Mouse (Mus musculus) skeletal muscle tissue, postnatal 0 days (tissue): ENCODE data around the gene Casp12. TPM values are rescaled to one million over a fixed set of nuclear protein-coding genes. Genes with fewer than 3 reads are reported as not detected.

Experiments used
- polyA plus RNA-seq: library from polyadenylated mRNA; unstranded; fragments of >200 nt; fragmentation: Nextera tagmentation; extraction: Ambion mirVana; gene quantifications from 2 replicates; pipeline ENCODE4 v1.2.1, GENCODE M21; 2015

The Casp12 gene
- polyA plus RNA-seq = 12.9 and 13.0 TPM in 2 replicates

DNA sequence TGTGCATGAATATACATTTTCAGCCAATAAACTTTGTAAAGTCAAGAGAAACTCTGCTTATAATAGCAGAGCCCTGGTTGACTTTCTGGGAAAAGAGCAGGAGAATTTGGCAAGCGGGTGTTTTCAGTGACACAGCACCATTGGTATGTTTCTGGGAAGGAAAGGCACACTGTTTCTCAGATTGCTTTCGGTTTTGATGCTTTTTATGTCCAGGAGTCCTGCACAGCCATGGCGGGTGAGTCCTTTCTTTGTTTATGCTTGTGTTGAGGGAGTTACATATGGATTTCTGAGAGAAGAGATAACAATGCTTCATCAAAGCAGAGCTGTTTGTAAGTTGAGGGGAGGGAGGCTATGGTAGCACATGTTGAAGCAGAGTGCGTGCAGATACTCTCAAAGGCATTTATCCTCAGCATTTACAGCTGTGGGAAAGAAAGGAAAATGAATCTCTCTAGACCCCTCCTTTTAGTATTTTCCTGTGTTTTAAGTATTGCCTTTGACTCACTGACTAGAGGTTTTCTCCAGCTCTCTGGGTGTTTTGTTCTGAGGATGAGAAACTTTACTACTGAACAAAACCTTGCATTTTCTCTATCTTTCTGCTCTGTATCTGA, at the start of gene Casp12:
Gene Casp12 (plus strand): TSS at position 140 of the 608 bp plus-strand sequence.

DNA sequence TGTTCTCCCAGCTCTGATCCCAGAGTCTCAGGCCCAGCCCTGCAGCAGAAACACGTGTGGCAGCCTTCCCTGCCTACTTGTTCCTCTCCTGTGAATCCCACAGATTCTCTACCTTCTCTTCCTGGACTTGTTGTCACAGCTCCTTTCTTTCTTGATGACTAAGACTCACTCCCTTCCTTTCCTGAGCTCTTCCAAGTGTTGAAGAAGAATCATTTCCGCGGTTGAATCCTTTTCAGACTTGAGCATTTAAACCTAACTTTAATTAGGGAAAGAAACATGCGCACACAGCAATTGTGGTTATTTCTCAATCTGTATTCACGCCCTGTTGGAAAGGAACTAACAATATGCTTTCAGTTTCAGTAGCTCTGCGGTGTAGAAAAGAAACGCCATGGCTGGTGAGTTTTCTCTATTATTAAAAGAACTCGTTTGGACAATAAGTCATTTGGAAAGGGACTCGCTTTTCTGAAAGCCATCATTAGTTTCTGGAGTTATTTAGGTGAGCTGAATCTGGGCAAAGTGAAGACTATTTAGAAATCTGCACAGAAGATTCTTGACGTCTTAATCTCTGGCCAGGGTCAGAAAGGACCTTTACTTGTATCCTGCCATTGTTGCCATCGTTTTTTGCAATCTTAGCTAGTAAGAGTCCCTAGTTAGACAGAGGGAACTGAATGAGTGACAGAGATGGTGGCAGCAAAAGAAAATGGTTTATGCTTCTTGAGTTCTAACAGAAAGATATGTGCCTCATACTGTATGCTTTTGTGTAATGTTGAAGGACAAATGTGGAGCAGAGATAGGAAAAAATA, 46.7 kb upstream of the Casp12 start, which contains the start of gene Casp1:
Gene Casp1 (plus strand): TSS at position 189 of the 803 bp plus-strand sequence.

GRCm38 (mm10) chr9:5308561-5308960, 36.7 kb upstream of the Casp12 start, which contains the start of gene Casp4:
Casp4 (plus strand) TSS chr9:5308828.

Other genes with a start within 250 kb of the Casp12 start
- gene Casp1, start 46.9 kb upstream of the Casp12 start, polyA plus RNA-seq = 1.7 and 1.9 TPM in 2 replicates
- gene Casp4, start 36.6 kb upstream of the Casp12 start, polyA plus RNA-seq = 3.3 and 3.9 TPM in 2 replicates